Mouse (Mus musculus): ENCODE results near the gene Grik5.
A peak's percentile ranks its signal among the peaks of the same experiment; 100 is the strongest.

Grik5 gene

GRCm38 (mm10) chr7:25071979-25072715 lies at the start of gene Grik5, which contains the start of gene Zfp574:
Gene Grik5 (minus strand): TSS chr7:25072346.
Gene Zfp574 (plus strand): TSS chr7:25072567.
- peak; percentile 37 for DNase-seq (ENCODE audit: low read depth, low spot score)

GRCm38 (mm10) chr7:25121240-25121786 lies 49.2 kb upstream of the Grik5 start:
- DNase-seq (ENCODE audit: low read depth, low spot score): no peak

- DNase-seq (ENCODE audit: low read depth, low spot score): no peak
These were observed 48.1 kb upstream of the Grik5 start for GRCm38 (mm10) chr7:25120061-25120834.

GRCm38 (mm10) chr7:25112956-25113603 lies 40.9 kb upstream of the Grik5 start:
- no peak for DNase-seq (ENCODE audit: low read depth, low spot score)

- DNase-seq (ENCODE audit: low read depth, low spot score): no peak
These were observed 40.2 kb upstream of the Grik5 start for GRCm38 (mm10) chr7:25112178-25112955.

- no peak for DNase-seq (ENCODE audit: low read depth, low spot score)
These were observed 38.2 kb upstream of the Grik5 start for GRCm38 (mm10) chr7:25110336-25110735.

- no peak for DNase-seq (ENCODE audit: low read depth, low spot score)
These were observed 37.2 kb upstream of the Grik5 start for GRCm38 (mm10) chr7:25109355-25109754.

GRCm38 (mm10) chr7:25106790-25107502 lies 34.8 kb upstream of the Grik5 start:
- DNase-seq (ENCODE audit: low read depth, low spot score): no peak

- DNase-seq (ENCODE audit: low read depth, low spot score): peak; percentile 80
These were observed 33.4 kb upstream of the Grik5 start for GRCm38 (mm10) chr7:25105411-25106160.

GRCm38 (mm10) chr7:25099581-25099980 lies 27.4 kb upstream of the Grik5 start:
- DNase-seq (ENCODE audit: low read depth, low spot score): no peak

GRCm38 (mm10) chr7:25098169-25098568 lies 26.0 kb upstream of the Grik5 start:
- no peak for DNase-seq (ENCODE audit: low read depth, low spot score)

- no peak for DNase-seq (ENCODE audit: low read depth, low spot score)
These were observed 17.7 kb upstream of the Grik5 start for GRCm38 (mm10) chr7:25089875-25090274.

- no peak for DNase-seq (ENCODE audit: low read depth, low spot score)
These were observed 16.8 kb upstream of the Grik5 start for GRCm38 (mm10) chr7:25088968-25089367.

GRCm38 (mm10) chr7:25088531-25088930 lies 16.4 kb upstream of the Grik5 start:
- DNase-seq (ENCODE audit: low read depth, low spot score): no peak

GRCm38 (mm10) chr7:25087972-25088371 lies 15.8 kb upstream of the Grik5 start:
- DNase-seq (ENCODE audit: low read depth, low spot score): no peak

- DNase-seq (ENCODE audit: low read depth, low spot score): no peak
These were observed 15.2 kb upstream of the Grik5 start for GRCm38 (mm10) chr7:25087256-25087912.

- DNase-seq (ENCODE audit: low read depth, low spot score): no peak
These were observed 14.5 kb upstream of the Grik5 start for GRCm38 (mm10) chr7:25086656-25087055.

- no peak for DNase-seq (ENCODE audit: low read depth, low spot score)
These were observed 12.5 kb upstream of the Grik5 start for GRCm38 (mm10) chr7:25084621-25085020.

- DNase-seq (ENCODE audit: low read depth, low spot score): no peak
These were observed 10.4 kb upstream of the Grik5 start for GRCm38 (mm10) chr7:25082510-25082909.

Data from mesoderm, embryonic 11.5 days (tissue).